Mouse (Mus musculus) myocyte (in vitro differentiated cells): Measurements from ENCODE around the gene Calcb.

Experiments used
- MAX ChIP-seq: IDR thresholded peaks from one replicate; pipeline ENCODE4 v1.6.1; 2011; ENCODE audit warnings: low read depth, mild to moderate bottlenecking, control low read depth
- POLR2A ChIP-seq: IDR thresholded peaks from one replicate; pipeline ENCODE4 v1.6.1; 2011; ENCODE audit warnings: low read depth, mild to moderate bottlenecking, control low read depth, moderate library complexity; ENCODE audit not compliant: insufficient read length
- POLR2AphosphoS2 ChIP-seq: IDR thresholded peaks from one replicate; pipeline ENCODE4 v1.6.1; 2011; ENCODE audit warnings: low read depth, control low read depth; ENCODE audit not compliant: insufficient read length
- TCF12 ChIP-seq: IDR thresholded peaks from one replicate; pipeline ENCODE4 v1.6.1; 2011; ENCODE audit warnings: mild to moderate bottlenecking, control low read depth; ENCODE audit not compliant: poor library complexity, insufficient read depth, severe bottlenecking
- USF1 ChIP-seq: IDR thresholded peaks from one replicate; pipeline ENCODE4 v1.6.1; 2011; ENCODE audit warnings: low read depth, mild to moderate bottlenecking, control low read depth, moderate library complexity

- TF ChIP-seq TCF12, result no peak
- no peak for TF ChIP-seq POLR2AphosphoS2
- TF ChIP-seq USF1, result no peak
- TF ChIP-seq POLR2A, result no peak
- TF ChIP-seq MAX, result no peak
Measured at GRCm38 (mm10) chr7:114671405-114671804, 47.0 kb upstream of the Calcb start.
